Mouse (Mus musculus): ENCODE measurements around the gene Frmd4a. TPM values are rescaled to one million over a fixed set of nuclear protein-coding genes. Genes with fewer than 3 reads are reported as not detected.

The Frmd4a gene
- 34.9 and 35.9 TPM in 2 replicates for polyA plus RNA-seq (2015; fragmentation: Nextera tagmentation; extraction: Ambion mirVana)

DNA sequence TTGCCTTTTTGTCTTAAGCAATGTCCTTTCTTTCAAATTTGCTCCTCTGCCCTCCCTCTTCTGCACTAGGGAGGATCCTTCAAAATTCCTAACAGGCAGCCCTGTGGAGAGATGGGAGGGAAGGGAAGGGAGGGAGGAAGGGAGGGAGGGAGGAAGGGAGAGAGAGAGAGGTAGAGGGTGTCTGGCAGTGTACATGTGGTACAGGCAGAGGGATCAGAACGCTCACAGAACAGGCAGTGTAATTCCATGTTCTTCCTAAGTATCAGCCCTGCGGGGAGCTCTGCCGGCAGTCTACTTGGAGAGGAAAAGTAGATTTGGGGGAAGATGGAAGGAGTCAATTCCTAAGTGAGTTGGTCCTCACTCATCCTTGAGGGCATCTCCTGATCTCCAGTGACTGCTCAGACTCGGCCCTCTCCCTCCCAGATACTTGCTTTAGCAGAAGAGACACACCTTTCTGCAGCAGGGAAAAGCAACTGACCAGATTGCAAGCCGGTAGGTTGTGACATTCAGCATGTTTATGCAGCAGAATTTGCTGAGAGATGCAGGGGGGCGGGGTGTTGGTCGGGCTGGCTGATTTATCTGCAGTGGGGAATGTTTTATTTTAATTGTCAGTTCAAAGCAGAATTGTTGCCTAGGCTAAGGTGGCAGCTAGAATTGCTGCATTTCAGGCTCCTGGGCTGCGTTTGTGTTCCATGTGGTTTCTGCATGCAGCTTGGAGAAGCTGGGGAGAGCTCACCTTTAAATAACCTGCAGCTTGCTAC is at the start of gene Frmd4a:
TSS of gene Frmd4a (plus strand) at position 190 of the 761 bp plus-strand sequence.
- no peak within 1 kb of the TSS for H3K4me3 ChIP-seq (replicated peaks)
- peak within 1 kb of the TSS; percentile 46 for H3K4me2 ChIP-seq
- H3K9me3 ChIP-seq (replicated peaks) = no peaks in the 10 kb centered on the region
- H3K9ac ChIP-seq = no peak within 1 kb of the TSS
- WGBS = 33% methylated on average over 8 of the region's 8 CpGs
- H3K27me3 ChIP-seq = 0 out of 2 replicates have a peak, but pooled peaks cover 3% of the 10 kb centered on the region
- no peak for ATAC-seq (replicated peaks; ENCODE audit: low FRiP score)
- H3K27ac ChIP-seq = no peak within 1 kb of the TSS
- peaks cover 17% of the 10 kb centered on the region for H3K4me1 ChIP-seq
- no peaks in the 10 kb centered on the region for H3K36me3 ChIP-seq

DNA sequence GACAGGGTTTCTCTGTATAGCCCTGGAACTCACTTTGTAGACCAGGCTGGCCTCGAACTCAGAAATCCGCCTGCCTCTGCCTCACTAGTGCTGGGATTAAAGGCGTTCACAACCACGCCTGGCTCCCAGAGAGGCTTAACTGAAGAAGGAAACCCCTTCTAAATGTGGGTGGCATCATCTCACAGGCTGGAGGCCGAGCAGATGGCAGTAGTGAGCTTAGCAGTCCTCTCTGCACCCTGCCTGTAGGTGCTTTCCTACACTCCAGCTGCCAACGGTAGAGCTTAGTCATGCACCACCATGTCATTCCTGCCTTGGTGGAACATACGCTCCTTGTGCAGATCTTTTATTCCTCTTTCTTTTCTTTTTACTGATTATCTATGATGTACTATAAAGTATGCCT is 28.6 kb upstream of the Frmd4a start:
- no peaks in the 10 kb centered on the region for H3K9me3 ChIP-seq (replicated peaks)
- no peaks in the 10 kb centered on the region for H3K27me3 ChIP-seq
- no peak for ATAC-seq (replicated peaks; ENCODE audit: low FRiP score)
- no peak overlapping the region for H3K27ac ChIP-seq
- no peak overlapping the region for H3K4me3 ChIP-seq (replicated peaks)
- 90% methylated on average over 7 of the region's 7 CpGs for WGBS
- no peaks in the 10 kb centered on the region for H3K36me3 ChIP-seq
- no peak overlapping the region for H3K4me2 ChIP-seq
- H3K4me1 ChIP-seq = no peaks in the 10 kb centered on the region
- no peak overlapping the region for H3K9ac ChIP-seq

DNA sequence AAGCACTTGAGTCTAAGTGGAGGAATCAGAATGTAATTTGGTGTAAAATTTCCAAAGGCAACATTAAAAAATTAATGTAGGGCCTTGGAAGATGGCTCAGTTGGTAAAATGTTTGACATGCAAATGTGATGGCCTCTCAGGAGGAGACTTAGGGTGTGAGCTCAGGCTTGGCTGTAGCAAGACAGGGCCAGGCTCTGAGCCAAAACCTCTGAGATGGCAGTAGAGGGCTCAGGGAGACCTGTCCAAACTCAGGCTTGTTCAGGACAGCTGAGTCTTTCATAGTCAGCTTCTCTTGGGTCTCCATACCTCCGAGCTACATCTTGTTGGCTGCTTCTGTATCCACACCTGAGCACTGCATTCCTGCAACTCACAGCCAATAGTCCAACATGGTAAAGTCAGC is 27.1 kb upstream of the Frmd4a start:
- WGBS = 72% methylated on average over 1 of the region's 1 CpGs
- no peak overlapping the region for H3K4me2 ChIP-seq
- no peaks in the 10 kb centered on the region for H3K9me3 ChIP-seq (replicated peaks)
- H3K36me3 ChIP-seq = no peaks in the 10 kb centered on the region
- no peak overlapping the region for H3K27ac ChIP-seq
- H3K4me3 ChIP-seq (replicated peaks) = no peak overlapping the region
- H3K4me1 ChIP-seq = no peaks in the 10 kb centered on the region
- no peak overlapping the region for H3K9ac ChIP-seq
- no peaks in the 10 kb centered on the region for H3K27me3 ChIP-seq
- ATAC-seq (replicated peaks; ENCODE audit: low FRiP score) = no peak

DNA sequence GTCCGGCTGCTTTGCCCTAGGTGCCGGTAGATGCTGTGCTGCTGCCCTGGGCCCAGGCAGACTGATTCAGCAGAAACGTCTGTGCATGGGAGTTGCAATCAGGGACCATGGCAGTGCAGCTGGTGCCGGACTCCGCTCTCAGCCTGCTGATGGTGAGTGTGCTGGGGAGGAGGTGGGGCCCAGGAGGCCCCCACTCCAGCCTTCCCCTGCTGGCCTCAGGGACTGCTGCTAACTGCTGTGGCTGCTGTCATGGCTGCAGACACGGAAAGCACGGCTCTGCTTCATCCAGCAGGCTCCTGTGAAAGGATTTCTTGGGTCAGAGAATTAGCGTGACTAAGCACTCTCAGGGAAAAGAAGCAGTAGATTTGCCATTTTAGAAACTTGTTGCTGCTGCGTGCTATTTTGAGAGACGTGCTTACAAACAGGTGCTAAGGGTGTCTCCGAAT is 937 bp downstream of the Frmd4a start:
- no peaks in the 10 kb centered on the region for H3K9me3 ChIP-seq (replicated peaks)
- peak overlapping the region; percentile 46 for H3K4me2 ChIP-seq
- peak; percentile 83; the same call in 1 of the 2 replicates for ATAC-seq (replicated peaks; ENCODE audit: low FRiP score)
- no peaks in the 10 kb centered on the region for H3K36me3 ChIP-seq
- H3K4me3 ChIP-seq (replicated peaks) = no peak overlapping the region
- H3K27ac ChIP-seq = no peak overlapping the region
- H3K27me3 ChIP-seq = 0 out of 2 replicates have a peak, but pooled peaks cover 3% of the 10 kb centered on the region
- 37% methylated on average over 11 of the region's 11 CpGs for WGBS
- H3K9ac ChIP-seq = no peak overlapping the region
- H3K4me1 ChIP-seq = peaks cover 17% of the 10 kb centered on the region

DNA sequence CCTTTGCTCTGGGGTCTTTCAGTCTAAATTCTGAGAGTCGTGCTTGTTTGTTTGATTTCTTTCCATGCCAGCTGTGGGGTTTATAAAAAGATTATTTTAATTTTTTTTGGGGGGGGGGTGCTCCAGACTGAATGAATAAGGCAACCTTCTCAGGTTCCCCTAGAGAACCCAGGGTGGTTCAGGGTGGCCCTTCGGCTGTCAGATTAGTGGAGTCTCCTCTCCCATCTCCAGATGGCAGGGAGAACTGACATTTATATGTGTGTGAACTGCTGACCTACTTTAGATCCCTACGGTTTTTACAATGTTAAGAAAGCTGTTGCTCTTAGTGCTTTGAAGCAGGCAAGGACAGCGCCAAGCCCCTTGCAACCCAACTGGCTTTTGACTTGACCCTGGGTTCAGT is 1.4 kb downstream of the Frmd4a start:
- H3K4me2 ChIP-seq = peak overlapping the region; percentile 46

DNA sequence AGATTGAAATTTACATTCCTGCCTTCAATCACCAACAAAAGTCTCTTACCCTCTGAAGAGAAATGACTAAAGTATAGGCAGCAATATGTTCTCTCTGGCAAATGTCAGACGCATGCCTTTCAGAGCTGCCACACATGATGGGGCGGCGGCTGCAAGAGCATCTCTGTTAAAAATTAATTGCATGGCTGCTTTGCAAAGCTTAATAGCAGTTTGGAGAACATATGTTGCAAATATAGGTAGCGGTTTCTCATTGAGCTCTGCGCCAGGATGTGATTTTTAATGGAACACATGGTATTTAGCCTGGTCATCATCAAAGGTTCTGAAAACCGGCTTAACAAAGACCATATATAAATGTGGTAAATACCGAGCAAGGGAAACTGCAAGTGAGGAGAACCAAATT is 7.4 kb downstream of the Frmd4a start:
- Histone ChIP-seq H3K4me3 (replicated peaks) (no peak overlapping the region), H3K4me1 (no peaks in the 10 kb centered on the region), H3K36me3 (no peaks in the 10 kb centered on the region), H3K9ac (no peak overlapping the region), H3K27me3 (no peaks in the 10 kb centered on the region), H3K4me2 (no peak overlapping the region), H3K27ac (no peak overlapping the region), H3K9me3 (replicated peaks) (no peaks in the 10 kb centered on the region)
- no peak for ATAC-seq (replicated peaks; ENCODE audit: low FRiP score)
- 81% methylated on average over 7 of the region's 7 CpGs for WGBS

More for the DNA sequence above, 1.4 kb downstream of the Frmd4a start:
- Histone ChIP-seq H3K36me3 (no peaks in the 10 kb centered on the region), H3K27ac (no peak overlapping the region), H3K4me1 (peaks cover 17% of the 10 kb centered on the region), H3K4me3 (replicated peaks) (no peak overlapping the region), H3K27me3 (0 out of 2 replicates have a peak, but pooled peaks cover 3% of the 10 kb centered on the region), H3K9ac (no peak overlapping the region), H3K9me3 (replicated peaks) (no peaks in the 10 kb centered on the region)
- no peak for ATAC-seq (replicated peaks; ENCODE audit: low FRiP score)
- 34% methylated on average over 4 of the region's 4 CpGs for WGBS

DNA sequence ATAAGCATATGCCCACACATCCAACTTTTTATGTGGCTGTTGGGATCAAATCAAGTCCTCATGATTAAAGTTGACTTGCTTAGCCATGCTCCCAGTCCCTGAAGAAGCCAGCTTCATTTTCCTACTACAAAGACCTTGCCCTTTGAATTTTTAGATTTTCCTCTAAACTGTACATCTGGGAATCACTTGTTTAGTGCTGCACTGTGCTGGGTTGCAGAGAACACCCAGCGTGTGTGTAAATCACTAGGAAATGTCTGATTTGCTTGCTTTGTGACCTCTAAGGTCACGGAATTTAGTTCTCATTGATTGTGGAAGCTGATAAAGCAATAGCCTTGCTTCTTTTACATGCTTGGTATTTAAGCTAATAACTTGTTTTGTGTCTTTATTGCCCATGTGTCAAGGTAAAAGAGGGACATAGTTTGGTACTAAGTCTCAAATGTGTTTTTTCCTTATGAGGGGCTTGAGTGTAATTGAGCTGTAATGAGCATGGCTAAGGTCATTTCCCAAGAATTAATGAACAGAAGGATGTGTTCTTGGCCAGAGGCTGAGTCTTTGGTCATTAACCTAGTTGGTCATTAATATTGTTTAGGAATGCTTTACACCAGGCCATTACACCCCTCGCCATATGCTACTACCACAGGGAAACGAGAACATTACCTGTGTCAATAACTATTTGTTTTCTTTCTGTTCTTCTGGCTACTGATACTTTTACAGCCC is 11.7 kb downstream of the Frmd4a start:
- ATAC-seq (replicated peaks; ENCODE audit: low FRiP score) = 0 out of 2 replicates have a peak, but pooled peaks have one; percentile 29
- H3K36me3 ChIP-seq = no peaks in the 10 kb centered on the region
- H3K4me1 ChIP-seq = no peaks in the 10 kb centered on the region
- no peak overlapping the region for H3K27ac ChIP-seq
- WGBS = 33% methylated on average over 4 of the region's 4 CpGs
- no peak overlapping the region for H3K4me2 ChIP-seq
- H3K9ac ChIP-seq = no peak overlapping the region
- no peak overlapping the region for H3K4me3 ChIP-seq (replicated peaks)
- no peaks in the 10 kb centered on the region for H3K27me3 ChIP-seq
- no peaks in the 10 kb centered on the region for H3K9me3 ChIP-seq (replicated peaks)

DNA sequence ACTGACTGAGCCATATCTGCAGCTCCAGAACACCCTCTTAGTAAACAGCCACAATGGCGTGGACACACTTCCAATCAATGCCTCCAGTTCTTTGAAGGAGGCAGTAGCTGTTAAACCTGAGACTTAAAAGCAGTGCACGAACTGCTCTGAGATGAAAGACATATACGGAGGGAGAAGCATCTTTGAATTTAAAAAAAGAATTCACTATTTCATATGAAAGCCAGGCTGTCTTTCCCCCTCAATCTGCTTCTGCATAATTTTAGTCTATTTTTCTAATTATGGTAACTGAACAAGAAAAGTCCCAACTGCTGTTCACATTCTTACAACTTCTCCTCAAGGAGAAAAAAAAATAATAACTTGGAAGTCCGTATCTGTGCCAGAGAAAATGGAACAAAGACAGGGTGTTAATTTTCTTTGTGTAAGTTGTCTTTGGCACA is 18.7 kb downstream of the Frmd4a start:
- H3K4me1 ChIP-seq = no peaks in the 10 kb centered on the region
- no peaks in the 10 kb centered on the region for H3K27me3 ChIP-seq
- WGBS = 71% methylated on average over 4 of the region's 4 CpGs

DNA sequence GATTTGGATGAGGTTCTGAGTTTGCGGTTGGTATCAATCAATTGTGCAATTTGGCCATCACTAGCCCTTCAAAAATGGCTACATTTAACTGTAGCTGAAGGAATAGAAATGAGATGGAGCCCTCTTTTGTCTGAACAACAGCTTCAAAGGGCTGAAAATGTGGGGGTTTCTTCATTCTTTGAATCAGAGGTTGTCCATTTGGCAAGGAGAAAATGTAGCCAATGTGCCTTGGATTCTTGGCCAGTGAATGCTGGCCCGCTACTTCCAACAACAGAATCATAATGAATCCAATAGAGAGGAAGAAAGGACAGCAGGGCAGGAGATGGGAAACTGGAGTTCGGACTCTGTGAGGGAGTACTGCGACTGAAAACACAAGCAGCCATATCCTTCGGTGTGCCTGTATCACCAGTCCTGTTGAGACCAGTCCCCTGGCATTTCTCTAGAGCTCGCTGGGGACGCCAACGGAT is 19.2 kb downstream of the Frmd4a start:
- no peaks in the 10 kb centered on the region for H3K36me3 ChIP-seq
- 90% methylated on average over 8 of the region's 8 CpGs for WGBS

More for the DNA sequence above, 18.7 kb downstream of the Frmd4a start:
- no peak overlapping the region for H3K27ac ChIP-seq
- no peak overlapping the region for H3K9ac ChIP-seq
- H3K9me3 ChIP-seq (replicated peaks) = no peaks in the 10 kb centered on the region
- no peak overlapping the region for H3K4me2 ChIP-seq
- ATAC-seq (replicated peaks; ENCODE audit: low FRiP score) = no peak
- H3K4me3 ChIP-seq (replicated peaks) = no peak overlapping the region
- no peaks in the 10 kb centered on the region for H3K36me3 ChIP-seq

DNA sequence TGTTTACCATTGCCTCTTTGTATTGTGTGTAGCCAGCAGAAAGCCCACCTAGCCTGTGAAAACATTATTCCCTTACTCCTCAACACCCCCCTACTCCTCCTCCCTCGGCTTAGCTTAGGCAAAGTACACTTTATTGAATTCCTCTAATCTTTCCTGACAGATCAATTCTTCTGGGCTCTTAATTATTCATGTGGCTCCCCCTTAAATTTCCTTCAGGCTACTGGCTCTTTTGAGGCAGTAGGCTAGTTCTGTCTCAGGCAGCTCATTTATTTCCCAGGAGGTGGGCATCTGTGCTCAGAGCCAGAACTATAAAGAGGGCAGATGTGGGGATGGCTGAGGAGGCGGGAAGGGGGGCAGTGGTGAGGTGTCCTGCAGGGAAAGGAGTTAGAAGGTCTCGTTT is 24.5 kb downstream of the Frmd4a start:
- no peak overlapping the region for H3K4me2 ChIP-seq
- no peaks in the 10 kb centered on the region for H3K4me1 ChIP-seq
- H3K4me3 ChIP-seq (replicated peaks) = no peak overlapping the region
- H3K36me3 ChIP-seq = no peaks in the 10 kb centered on the region
- no peak for ATAC-seq (replicated peaks; ENCODE audit: low FRiP score)
- WGBS = 59% methylated on average over 3 of the region's 3 CpGs
- no peak overlapping the region for H3K9ac ChIP-seq
- no peak overlapping the region for H3K27ac ChIP-seq
- H3K9me3 ChIP-seq (replicated peaks) = no peaks in the 10 kb centered on the region
- H3K27me3 ChIP-seq = no peaks in the 10 kb centered on the region

More for the DNA sequence above, 19.2 kb downstream of the Frmd4a start:
- H3K4me3 ChIP-seq (replicated peaks) = no peak overlapping the region
- ATAC-seq (replicated peaks; ENCODE audit: low FRiP score) = no peak
- no peak overlapping the region for H3K27ac ChIP-seq
- H3K4me1 ChIP-seq = no peaks in the 10 kb centered on the region
- no peaks in the 10 kb centered on the region for H3K9me3 ChIP-seq (replicated peaks)
- no peaks in the 10 kb centered on the region for H3K27me3 ChIP-seq
- no peak overlapping the region for H3K9ac ChIP-seq
- H3K4me2 ChIP-seq = no peak overlapping the region

DNA sequence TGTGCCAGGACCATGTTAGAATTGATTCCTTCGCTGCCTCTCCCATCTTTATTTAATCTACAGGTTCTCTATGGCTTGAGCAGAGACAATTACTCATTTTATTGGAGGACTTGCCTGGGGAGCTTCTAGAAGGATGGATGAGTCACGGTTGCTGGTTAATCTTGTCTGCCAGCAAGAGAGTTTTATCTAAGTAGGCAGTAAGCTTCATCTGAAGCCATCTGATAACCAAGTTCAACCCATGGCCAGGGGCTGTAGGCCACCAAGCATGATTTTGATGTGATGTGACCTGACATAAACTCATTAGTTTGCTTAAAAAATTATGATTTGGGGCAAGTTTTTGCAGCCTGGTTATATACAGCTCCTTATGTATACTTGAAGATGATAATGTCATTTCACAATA is 38.0 kb downstream of the Frmd4a start:
- no peaks in the 10 kb centered on the region for H3K9me3 ChIP-seq (replicated peaks)
- no peak overlapping the region for H3K4me2 ChIP-seq
- H3K27me3 ChIP-seq = no peaks in the 10 kb centered on the region
- no peak overlapping the region for H3K9ac ChIP-seq
- no peak for ATAC-seq (replicated peaks; ENCODE audit: low FRiP score)
- no peak overlapping the region for H3K27ac ChIP-seq
- no peaks in the 10 kb centered on the region for H3K36me3 ChIP-seq
- WGBS = 88% methylated on average over 2 of the region's 2 CpGs
- no peak overlapping the region for H3K4me3 ChIP-seq (replicated peaks)
- H3K4me1 ChIP-seq = no peaks in the 10 kb centered on the region

DNA sequence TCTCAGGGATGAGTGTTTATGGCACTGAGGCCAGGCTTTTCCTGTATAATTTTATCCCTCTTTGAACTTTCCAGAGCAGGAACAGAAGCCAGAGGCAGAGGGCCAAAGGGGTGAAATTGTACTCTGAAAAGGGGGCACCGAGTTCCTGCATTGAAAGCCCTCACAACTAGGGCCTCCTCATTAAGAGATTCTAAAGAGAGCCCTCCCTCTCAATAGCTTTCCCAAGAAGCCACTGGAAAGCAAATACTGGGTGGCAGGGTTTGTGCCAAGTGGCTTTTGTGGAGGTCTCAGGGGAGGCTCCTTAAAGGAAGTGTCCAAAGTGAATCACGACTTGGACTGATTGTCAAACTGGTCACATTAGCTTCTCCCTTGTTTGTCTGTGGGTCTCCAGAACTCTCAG is 43.2 kb downstream of the Frmd4a start:
- no peaks in the 10 kb centered on the region for H3K9me3 ChIP-seq (replicated peaks)

More for the DNA sequence above, 43.2 kb downstream of the Frmd4a start:
- no peak overlapping the region for H3K4me3 ChIP-seq (replicated peaks)
- no peak overlapping the region for H3K4me2 ChIP-seq
- no peaks in the 10 kb centered on the region for H3K27me3 ChIP-seq
- H3K4me1 ChIP-seq = no peaks in the 10 kb centered on the region
- WGBS = 39% methylated on average over 2 of the region's 2 CpGs
- no peak for ATAC-seq (replicated peaks; ENCODE audit: low FRiP score)
- no peak overlapping the region for H3K27ac ChIP-seq
- no peaks in the 10 kb centered on the region for H3K36me3 ChIP-seq
- no peak overlapping the region for H3K9ac ChIP-seq
